Mouse (Mus musculus) ES-Bruce4 (cell line): ENCODE data around the gene Gprin1.

Experiments used
- CTCF ChIP-seq: IDR thresholded peaks from one replicate; pipeline ENCODE4 v1.8.1; 2011; ENCODE audit warnings: low read depth, low read length
- EP300 ChIP-seq: IDR thresholded peaks from 2 replicates; pipeline ENCODE4 v1.6.1; 2011; ENCODE audit warnings: low read depth, low read length; ENCODE audit not compliant: insufficient read depth
- POLR2A ChIP-seq: IDR thresholded peaks from one replicate; pipeline ENCODE4 v1.8.1; 2011; ENCODE audit warnings: low read length; ENCODE audit not compliant: insufficient read depth

GRCm38 (mm10) chr13:54736931-54737330 is 12.7 kb downstream of the Gprin1 start:
- TF ChIP-seq CTCF (no peak), EP300 (no peak), POLR2A (no peak)
